Mouse (Mus musculus): ENCODE results near the gene Anxa5.

GRCm38 (mm10) chr3:36511491-36511890 lies 35.8 kb upstream of the Anxa5 start:
- TF ChIP-seq CTCF (conservative IDR thresholded peaks at IDR 0.05 in 1 of 2, IDR thresholded peaks at IDR 0.05 in 1 of 2; ENCODE audit: low read depth in 2 of 2, low read length in 2 of 2) (no peak), TCF12 (IDR thresholded peaks at IDR 0.05; ENCODE audit: low read depth, low read length) (no peak), E2F4 (IDR thresholded peaks at IDR 0.05; ENCODE audit: insufficient replicate concordance, low read depth, low read length) (no peak), CHD1 (IDR thresholded peaks at IDR 0.05; ENCODE audit: low read depth, low read length) (no peak)
